Mouse (Mus musculus) myocyte (in vitro differentiated cells): ENCODE results near the gene Acap1.

ENCODE experiments used
- E2F4 ChIP-seq: IDR thresholded peaks from one replicate; pipeline ENCODE4 v1.6.1; 2011; ENCODE audit warnings: mild to moderate bottlenecking, control low read depth, moderate library complexity; ENCODE audit not compliant: insufficient read depth
- MYOG ChIP-seq, 3 experiments: IDR thresholded peaks; one replicate each; pipeline ENCODE4 v1.6.1; 2011; ENCODE audit warnings: control low read depth in 2 of 3, low read depth in 2 of 3, mild to moderate bottlenecking in 2 of 3; ENCODE audit not compliant: insufficient read length in 2 of 3, control insufficient read depth in 1 of 3, insufficient read depth in 1 of 3
- POLR2A ChIP-seq: IDR thresholded peaks from one replicate; pipeline ENCODE4 v1.6.1; 2011; ENCODE audit warnings: low read depth, mild to moderate bottlenecking, control low read depth, moderate library complexity; ENCODE audit not compliant: insufficient read length

- TF ChIP-seq MYOG (IDR thresholded peaks at IDR 0.05; ENCODE audit: control insufficient read depth in 1 of 3, insufficient read depth in 1 of 3, insufficient read length in 2 of 3, low read depth in 2 of 3) (no peak), POLR2A (no peak), E2F4 (no peak)
Measured at GRCm38 (mm10) chr11:69880506-69880852, 14.9 kb downstream of the Acap1 start.
